Mouse (Mus musculus): ENCODE measurements at regions not wholly inside any gene's neighbourhood (a gene's known extent, or its start where the extent isn't known, plus 50 kb on each side); places are given as distances from the start of the nearest gene placed in this dataset.

DNA sequence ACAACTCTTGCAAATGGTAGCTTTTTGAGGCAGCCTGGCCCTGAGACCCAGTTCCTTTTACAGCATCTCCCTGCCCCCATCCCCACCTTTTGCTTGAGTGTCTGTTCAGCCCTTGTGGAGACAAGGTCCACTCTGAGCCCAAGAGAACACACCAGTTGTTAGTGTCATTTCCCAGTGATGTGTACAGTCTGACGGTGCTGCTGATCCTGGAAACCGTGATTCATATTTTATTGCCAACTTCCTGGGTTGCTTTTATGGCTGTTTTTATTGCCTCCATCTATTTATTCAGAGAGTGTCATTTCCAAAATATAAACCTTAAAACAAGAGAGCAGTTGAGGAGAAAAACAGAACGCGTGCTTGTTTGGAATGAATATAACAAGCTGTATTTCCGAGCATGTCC lies 309.6 kb upstream of the Isl1 start:
- Histone ChIP-seq H3K4me3 (no peak overlapping the region), H3K36me3 (replicated peaks) (no peaks in the 10 kb centered on the region), H3K27ac (no peak overlapping the region), H3K9me3 (no peaks in the 10 kb centered on the region), H3K4me1 (no peaks in the 10 kb centered on the region), H3K27me3 (ENCODE audit: poor library complexity, severe bottlenecking) (no peaks in the 10 kb centered on the region)
- 95% methylated on average over 5 of the region's 5 CpGs for WGBS
- no peak for DNase-seq (ENCODE audit: extremely low spot score, low spot score)

DNA sequence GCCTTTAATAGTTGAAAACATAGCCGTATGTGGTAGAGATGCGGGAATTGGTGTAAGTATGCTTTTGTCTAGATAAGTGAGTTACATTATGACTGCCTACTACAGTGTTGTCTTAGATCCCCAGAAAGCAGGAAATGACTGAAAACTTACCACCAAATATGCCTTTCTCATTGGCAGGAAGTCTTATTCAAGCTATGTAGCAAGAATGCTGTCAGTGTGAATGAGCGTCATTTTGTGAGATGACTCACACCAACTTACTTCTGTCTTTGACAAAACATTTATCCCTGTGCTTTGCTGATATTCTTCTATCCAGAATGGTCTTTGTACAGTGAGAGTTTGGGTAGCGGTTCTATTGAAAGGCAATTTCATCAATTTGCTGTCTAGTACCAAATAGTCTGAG lies 286.9 kb upstream of the Isl1 start:
- H3K36me3 ChIP-seq (replicated peaks) = no peaks in the 10 kb centered on the region
- no peak overlapping the region for H3K4me3 ChIP-seq
- H3K27me3 ChIP-seq (ENCODE audit: poor library complexity, severe bottlenecking) = no peaks in the 10 kb centered on the region
- WGBS = 92% methylated on average over 4 of the region's 4 CpGs
- no peak overlapping the region for H3K27ac ChIP-seq
- no peaks in the 10 kb centered on the region for H3K4me1 ChIP-seq
- no peak for DNase-seq (ENCODE audit: extremely low spot score, low spot score)
- no peaks in the 10 kb centered on the region for H3K9me3 ChIP-seq

DNA sequence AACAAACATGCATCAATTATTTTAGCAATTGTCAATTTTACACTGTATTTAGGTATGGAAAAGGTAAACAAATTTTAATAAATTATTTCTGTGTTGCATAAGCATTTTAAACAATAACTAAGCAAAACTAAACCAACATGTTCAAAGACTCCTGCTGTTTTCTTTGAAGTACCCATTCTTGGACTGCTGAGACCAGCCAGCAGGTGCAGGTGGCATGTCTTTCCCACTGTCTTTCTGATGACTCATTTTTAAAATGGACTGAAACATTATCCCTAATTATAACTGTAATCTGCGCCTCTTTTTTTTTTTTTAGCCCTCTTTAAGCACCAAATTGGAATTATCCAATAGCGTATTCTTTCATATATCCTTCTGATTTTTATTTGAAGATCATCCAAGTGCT lies 286.0 kb upstream of the Isl1 start:
- Histone ChIP-seq H3K27me3 (ENCODE audit: poor library complexity, severe bottlenecking) (no peaks in the 10 kb centered on the region), H3K27ac (no peak overlapping the region), H3K9me3 (no peaks in the 10 kb centered on the region), H3K36me3 (replicated peaks) (no peaks in the 10 kb centered on the region), H3K4me1 (no peaks in the 10 kb centered on the region), H3K4me3 (no peak overlapping the region)
- 91% methylated on average over 2 of the region's 2 CpGs for WGBS
- no peak for DNase-seq (ENCODE audit: extremely low spot score, low spot score)

DNA sequence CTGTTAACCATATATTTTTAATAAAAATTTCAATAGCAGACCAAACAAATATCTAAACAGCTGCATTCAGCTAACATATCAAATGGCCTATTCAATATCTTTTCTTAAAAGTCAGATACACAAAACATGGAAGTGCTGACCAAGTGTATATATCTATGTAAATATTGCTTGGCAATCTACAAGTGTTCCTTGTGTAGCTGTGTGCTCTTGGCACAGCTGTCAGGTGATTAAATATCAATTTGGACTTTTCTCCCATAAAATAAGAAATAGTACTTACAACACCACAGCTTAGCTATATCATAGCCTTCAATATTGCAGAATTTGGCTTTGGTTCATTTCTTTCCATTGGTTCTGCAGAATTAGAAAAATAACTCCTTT lies 266.5 kb upstream of the Isl1 start:
- Histone ChIP-seq H3K36me3 (replicated peaks) (no peaks in the 10 kb centered on the region), H3K4me3 (no peak overlapping the region), H3K27me3 (ENCODE audit: poor library complexity, severe bottlenecking) (peaks cover 54% of the 10 kb centered on the region), H3K27ac (no peak overlapping the region), H3K4me1 (peaks cover 10% of the 10 kb centered on the region), H3K9me3 (peaks cover 11% of the 10 kb centered on the region)
- DNase-seq (ENCODE audit: extremely low spot score, low spot score) = no peak

DNA sequence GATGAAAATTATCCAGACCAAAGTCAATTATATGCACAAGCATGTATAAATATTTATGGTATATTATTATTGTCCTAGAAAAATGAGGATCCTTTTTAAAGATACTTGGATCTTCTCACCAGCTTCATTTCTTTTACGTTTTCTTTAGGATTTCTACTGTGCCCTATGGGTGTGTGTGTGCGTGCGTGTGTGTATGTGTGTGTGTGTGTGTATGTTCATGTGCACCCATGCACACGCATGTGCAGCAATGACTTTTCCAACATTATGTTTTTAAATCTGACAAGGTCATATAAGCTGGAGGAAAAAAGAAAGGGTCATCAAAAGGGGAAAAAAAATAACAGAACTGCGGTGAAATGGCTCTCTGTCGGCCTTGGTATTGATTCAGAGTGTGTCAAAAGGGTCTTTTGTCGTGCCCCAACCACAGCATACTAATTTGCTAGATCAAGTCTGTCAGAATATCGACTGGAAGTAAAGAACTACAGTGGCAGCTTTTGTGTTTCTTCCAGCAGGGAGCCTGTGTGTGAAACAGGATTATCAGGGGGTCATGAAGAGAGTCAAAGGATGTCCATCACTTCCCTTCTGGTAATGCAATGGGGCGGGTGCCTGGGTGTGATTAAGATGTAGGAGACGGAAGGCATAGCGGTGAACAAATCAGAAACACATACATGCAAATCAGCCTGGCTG lies 265.9 kb upstream of the Isl1 start:
- peak; percentile 50 for DNase-seq (ENCODE audit: extremely low spot score, low spot score)
- 25% methylated on average over 11 of the region's 11 CpGs for WGBS
- H3K27ac ChIP-seq = no peak overlapping the region

DNA sequence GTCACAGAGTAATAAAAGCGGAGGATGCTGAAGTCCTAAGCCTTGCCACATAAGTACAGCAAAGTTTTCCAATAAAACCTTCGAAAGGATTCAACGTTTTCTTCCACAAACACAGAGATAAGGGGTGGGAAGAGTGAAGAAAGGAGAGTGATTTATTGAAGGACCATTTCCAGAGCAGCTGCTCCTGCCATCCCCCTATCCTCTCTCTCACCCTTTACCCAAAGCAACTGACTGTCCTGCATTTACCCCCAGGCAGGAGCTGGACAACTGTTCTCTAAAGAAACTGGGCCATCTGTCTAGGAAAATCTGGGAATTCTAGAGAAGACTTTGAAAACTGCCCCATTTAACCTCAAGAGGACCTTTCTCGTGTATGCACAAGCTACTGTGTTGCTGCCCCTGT lies 245.6 kb upstream of the Isl1 start:
- no peaks in the 10 kb centered on the region for H3K27me3 ChIP-seq (ENCODE audit: poor library complexity, severe bottlenecking)
- whole genome bisulfite sequencing = 75% methylated on average over 4 of the region's 4 CpGs
- no peaks in the 10 kb centered on the region for H3K4me1 ChIP-seq
- H3K36me3 ChIP-seq (replicated peaks) = no peaks in the 10 kb centered on the region
- H3K4me3 ChIP-seq = no peak overlapping the region
- no peak for DNase-seq (ENCODE audit: extremely low spot score, low spot score)
- H3K27ac ChIP-seq = no peak overlapping the region
- no peaks in the 10 kb centered on the region for H3K9me3 ChIP-seq

More for the DNA sequence above, 265.9 kb upstream of the Isl1 start:
- Histone ChIP-seq H3K4me3 (no peak overlapping the region), H3K9me3 (peaks cover 11% of the 10 kb centered on the region), H3K36me3 (replicated peaks) (no peaks in the 10 kb centered on the region), H3K27me3 (ENCODE audit: poor library complexity, severe bottlenecking) (peaks cover 59% of the 10 kb centered on the region), H3K4me1 (peaks cover 10% of the 10 kb centered on the region)

DNA sequence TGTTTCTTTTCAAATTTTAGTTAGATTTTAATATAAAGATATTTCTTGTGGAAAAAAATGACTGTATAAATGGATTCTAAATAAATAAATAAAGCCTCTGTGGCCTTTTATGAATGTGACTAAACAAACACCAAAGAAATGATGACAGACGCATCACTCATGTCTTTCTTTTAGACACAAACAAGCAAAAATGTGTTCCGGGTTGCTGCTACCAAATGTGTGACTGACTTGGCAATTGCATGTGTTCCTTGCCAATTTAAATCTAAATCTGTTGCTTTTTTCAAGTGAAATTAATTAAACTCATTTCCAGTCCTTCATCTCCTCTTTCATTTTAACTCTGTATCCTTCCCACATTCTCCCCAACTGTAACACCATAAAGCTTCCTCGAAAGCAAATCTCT lies 225.7 kb upstream of the Isl1 start:
- WGBS = 90% methylated on average over 3 of the region's 3 CpGs
- DNase-seq (ENCODE audit: extremely low spot score, low spot score) = no peak
- no peaks in the 10 kb centered on the region for H3K4me1 ChIP-seq

DNA sequence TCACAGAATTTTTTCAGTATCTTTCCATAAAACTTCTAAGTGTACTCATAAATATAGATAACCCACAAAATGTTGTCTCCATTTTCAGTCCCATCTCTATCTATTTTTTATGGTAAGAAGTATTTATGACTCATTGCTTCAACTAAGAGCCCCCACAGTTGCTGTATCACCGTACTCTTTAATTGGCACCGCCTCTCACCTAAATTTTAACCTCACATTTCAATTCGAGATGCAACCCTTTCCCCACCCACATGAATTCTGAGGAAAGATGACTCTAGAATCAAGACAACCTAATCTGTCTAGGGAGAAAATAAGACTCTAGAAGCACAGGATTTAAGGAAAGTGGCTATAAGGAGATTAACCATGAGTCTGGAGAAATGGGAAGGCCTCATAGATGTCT lies 223.7 kb upstream of the Isl1 start:
- H3K9me3 ChIP-seq = no peaks in the 10 kb centered on the region
- H3K4me3 ChIP-seq = no peak overlapping the region
- H3K36me3 ChIP-seq (replicated peaks) = no peaks in the 10 kb centered on the region
- no peak overlapping the region for H3K27ac ChIP-seq
- H3K4me1 ChIP-seq = no peaks in the 10 kb centered on the region
- 93% methylated on average over 3 of the region's 3 CpGs for WGBS
- no peak for DNase-seq (ENCODE audit: extremely low spot score, low spot score)
- no peaks in the 10 kb centered on the region for H3K27me3 ChIP-seq (ENCODE audit: poor library complexity, severe bottlenecking)

More for the DNA sequence above, 225.7 kb upstream of the Isl1 start:
- Histone ChIP-seq H3K36me3 (replicated peaks) (no peaks in the 10 kb centered on the region), H3K27me3 (ENCODE audit: poor library complexity, severe bottlenecking) (no peaks in the 10 kb centered on the region), H3K27ac (no peak overlapping the region), H3K9me3 (no peaks in the 10 kb centered on the region), H3K4me3 (no peak overlapping the region)

DNA sequence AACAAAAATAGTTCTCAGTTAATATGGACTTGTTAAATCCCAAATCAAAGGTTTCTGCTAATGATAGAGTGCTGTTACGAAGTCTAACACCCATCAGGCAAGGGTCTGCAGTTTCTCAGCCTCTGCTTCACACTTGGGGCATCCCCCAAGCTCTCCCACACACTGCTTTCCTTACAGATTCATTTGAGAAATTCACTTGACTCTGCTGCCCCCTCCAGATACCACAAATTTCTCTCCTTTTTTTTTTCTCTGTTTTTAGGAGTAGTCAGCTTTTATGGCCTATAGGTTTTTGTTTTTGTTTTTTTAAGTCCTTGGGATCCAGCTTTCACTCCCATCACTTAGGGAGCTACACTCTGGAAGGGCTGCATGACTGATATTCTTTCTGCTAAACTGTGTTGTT lies 218.8 kb upstream of the Isl1 start:
- Histone ChIP-seq H3K36me3 (replicated peaks) (no peaks in the 10 kb centered on the region), H3K9me3 (no peaks in the 10 kb centered on the region), H3K4me3 (no peak overlapping the region), H3K27me3 (ENCODE audit: poor library complexity, severe bottlenecking) (no peaks in the 10 kb centered on the region; the same call in none of the 2 replicates), H3K4me1 (peaks cover 10% of the 10 kb centered on the region), H3K27ac (no peak overlapping the region)
- 70% methylated on average over 1 of the region's 1 CpGs for WGBS
- DNase-seq (ENCODE audit: extremely low spot score, low spot score) = no peak

DNA sequence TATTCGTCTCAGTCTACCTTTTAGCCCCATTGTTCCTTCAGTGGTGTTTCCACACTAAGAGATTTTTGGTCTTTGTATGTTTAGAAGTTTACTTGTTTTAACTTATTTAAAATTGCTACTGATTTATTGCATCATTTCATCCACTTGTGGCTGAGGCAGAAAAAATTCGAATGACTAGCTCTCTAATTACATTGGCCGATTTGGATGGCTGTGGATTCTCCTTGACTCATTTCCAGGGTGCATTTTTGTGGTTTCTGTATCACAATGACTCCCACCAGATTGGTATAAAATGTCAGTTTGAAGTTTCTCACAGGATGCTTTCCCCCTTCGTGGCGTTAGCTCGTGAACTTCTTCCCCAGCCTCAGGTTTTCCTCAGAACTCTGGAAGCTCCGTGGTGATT lies 217.5 kb upstream of the Isl1 start:
- Histone ChIP-seq H3K27me3 (ENCODE audit: poor library complexity, severe bottlenecking) (no peaks in the 10 kb centered on the region; the same call in none of the 2 replicates), H3K4me1 (peaks cover 17% of the 10 kb centered on the region), H3K27ac (no peak overlapping the region), H3K9me3 (no peaks in the 10 kb centered on the region), H3K36me3 (replicated peaks) (no peaks in the 10 kb centered on the region), H3K4me3 (no peak overlapping the region)
- 74% methylated on average over 7 of the region's 7 CpGs for WGBS
- DNase-seq (ENCODE audit: extremely low spot score, low spot score) = no peak

DNA sequence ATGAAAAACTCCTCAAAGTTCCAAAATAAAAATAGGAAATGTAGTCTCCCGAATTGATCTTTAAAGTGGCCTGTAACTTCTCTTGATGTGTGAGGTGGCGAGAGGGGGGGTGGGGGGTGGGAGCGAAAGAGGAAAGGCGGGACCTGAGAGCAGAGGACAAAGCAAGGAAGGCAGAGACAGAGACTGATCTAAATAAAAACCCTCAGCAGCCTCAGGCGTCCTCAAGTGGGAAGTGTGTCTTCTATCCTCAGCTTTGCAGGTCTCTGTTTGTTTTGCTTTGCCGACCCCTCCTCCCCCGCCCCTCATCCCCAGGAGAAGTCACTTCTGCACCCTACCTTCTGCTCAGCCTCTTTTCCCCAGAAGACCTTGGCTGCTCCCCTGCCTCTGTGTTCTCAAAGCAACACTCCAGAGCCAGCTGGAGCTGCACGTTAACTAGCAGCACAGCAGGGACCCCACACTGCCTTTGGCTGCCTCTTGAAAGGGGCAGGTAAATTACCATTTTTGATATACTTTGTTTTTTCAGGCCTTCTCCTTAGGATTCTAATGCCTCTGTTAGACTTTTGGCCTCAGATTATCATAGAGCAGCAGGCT lies 214.3 kb upstream of the Isl1 start:
- Histone ChIP-seq H3K9me3 (no peaks in the 10 kb centered on the region), H3K27ac (peak overlapping the region; percentile 63), H3K4me1 (peaks cover 17% of the 10 kb centered on the region), H3K4me3 (0 out of 2 replicates have a peak overlapping the region, but pooled peaks have one; percentile 5), H3K27me3 (ENCODE audit: poor library complexity, severe bottlenecking) (peaks cover 14% of the 10 kb centered on the region), H3K36me3 (replicated peaks) (no peaks in the 10 kb centered on the region)
- DNase-seq (ENCODE audit: extremely low spot score, low spot score) = no peak
- 3% methylated on average over 8 of the region's 8 CpGs for WGBS

DNA sequence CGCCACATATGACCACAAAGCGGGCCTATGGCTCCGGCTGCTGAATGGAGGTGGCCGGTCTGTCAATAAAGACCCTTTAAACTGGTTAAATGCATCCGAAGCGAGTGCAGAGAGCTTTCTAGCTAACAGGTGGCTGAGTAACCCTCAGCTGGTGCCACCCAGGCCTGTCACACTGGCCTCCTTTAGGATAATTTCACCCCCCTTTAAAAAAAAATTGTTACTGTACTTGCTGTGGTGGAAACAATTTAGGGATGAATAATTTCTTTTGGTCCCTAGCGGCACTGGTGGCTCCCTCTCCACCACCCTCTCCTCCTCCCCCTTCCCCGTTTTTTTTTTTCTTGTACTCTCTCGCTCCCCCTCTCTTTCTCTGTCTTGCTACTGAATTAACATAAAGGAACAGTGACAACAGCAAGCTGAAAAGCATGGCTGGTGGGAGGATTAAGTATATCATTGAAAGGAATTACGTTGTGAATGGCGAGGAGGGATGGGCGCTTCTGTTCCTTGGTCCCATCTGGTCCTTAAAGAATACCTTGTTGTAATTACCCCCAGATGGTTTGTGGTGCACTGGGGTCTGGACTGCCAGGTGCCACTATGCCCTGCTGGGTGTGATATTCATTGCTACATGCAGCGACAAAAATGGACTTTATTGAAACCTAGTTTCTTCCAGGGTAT lies 205.3 kb upstream of the Isl1 start:
- Histone ChIP-seq H3K36me3 (replicated peaks) (no peaks in the 10 kb centered on the region), H3K4me1 (peaks cover 16% of the 10 kb centered on the region), H3K27ac (peak overlapping the region; percentile 79), H3K27me3 (ENCODE audit: poor library complexity, severe bottlenecking) (peaks cover 60% of the 10 kb centered on the region), H3K4me3 (peak overlapping the region; percentile 45), H3K9me3 (no peaks in the 10 kb centered on the region)
- 2% methylated on average over 13 of the region's 13 CpGs for WGBS
- DNase-seq (ENCODE audit: extremely low spot score, low spot score) = peak; percentile 41

DNA sequence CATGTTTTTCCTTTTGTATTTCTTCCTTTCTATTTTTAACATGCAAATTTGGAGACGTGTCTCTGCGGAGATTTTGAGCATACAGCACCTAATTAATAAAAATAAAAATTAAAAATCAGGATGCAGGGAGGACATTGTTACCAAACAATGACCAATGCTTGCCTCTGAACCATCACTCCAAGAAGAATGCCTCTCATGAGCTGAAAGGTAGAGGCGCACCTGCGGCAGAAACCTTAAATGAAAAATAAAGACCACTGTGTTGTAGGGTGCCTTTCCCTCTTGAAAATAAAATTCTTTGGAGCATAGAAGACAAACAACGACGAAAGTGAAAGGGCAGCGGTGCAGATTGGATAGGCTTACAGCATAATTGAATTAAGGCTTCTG lies 204.8 kb upstream of the Isl1 start:
- H3K4me1 ChIP-seq = peaks cover 16% of the 10 kb centered on the region
- H3K9me3 ChIP-seq = no peaks in the 10 kb centered on the region
- 23% methylated on average over 7 of the region's 7 CpGs for WGBS
- peaks cover 59% of the 10 kb centered on the region for H3K27me3 ChIP-seq (ENCODE audit: poor library complexity, severe bottlenecking)
- H3K36me3 ChIP-seq (replicated peaks) = no peaks in the 10 kb centered on the region
- H3K4me3 ChIP-seq = peak overlapping the region; percentile 45
- H3K27ac ChIP-seq = peak overlapping the region; percentile 79
- DNase-seq (ENCODE audit: extremely low spot score, low spot score) = no peak
